Mouse (Mus musculus): Measurements from ENCODE around the gene Zdhhc3. TPM values are rescaled to one million over a fixed set of nuclear protein-coding genes. Genes with fewer than 3 reads are reported as not detected.

Gene Zdhhc3
- polyA plus RNA-seq, 1 experiment: 320 TPM

DNA sequence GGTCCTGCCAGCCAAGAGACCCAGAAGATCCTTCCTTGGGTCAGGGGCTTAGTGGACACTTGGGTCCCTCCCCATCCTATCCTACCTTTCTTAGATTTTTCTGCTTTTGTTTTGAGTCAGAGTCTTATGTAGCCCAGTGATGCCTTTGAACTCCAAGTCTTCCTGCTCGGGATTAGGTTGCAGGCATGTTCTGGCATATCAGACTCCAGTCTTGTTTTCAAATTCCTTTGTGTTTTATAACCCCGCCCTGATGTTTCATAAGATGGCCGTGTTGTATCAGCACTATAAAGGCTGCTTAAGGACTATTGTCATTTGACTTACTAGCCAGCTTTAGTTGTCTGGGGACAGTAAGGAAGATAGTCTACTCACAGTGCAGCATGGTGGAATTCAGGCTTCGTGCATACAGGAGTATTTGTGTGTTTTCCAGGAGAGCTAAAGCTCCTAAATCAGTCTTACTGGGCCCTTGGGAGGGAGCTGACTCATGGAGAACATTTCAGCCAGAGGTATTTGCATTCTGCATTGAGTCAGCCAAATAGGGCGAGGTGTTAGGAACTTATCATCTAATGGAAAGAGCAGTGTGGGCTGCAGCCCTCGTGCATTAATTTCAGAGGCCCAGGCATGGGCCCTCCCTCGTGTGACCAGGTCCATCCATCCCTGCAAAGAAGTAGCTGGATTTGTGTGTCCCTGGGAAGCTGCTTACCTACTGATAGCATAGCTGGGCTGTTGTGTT, 24.1 kb upstream of the Zdhhc3 start:
- TF ChIP-seq CTCF (IDR thresholded peaks at IDR 0.05; ENCODE audit: extremely low read depth, insufficient read length, insufficient replicate concordance, low read depth, low read length) (no peak), POLR2A (IDR thresholded peaks at IDR 0.05; ENCODE audit: low read depth, low read length) (no peak)
- Histone ChIP-seq H3K36me3 (ENCODE audit: control insufficient read depth, insufficient read depth, low read length) (peaks cover 41% of the 10 kb centered on the region), H3K4me1 (ENCODE audit: control insufficient read depth, insufficient read depth, insufficient read length, low read length) (no peaks in the 10 kb centered on the region), H3K27me3 (ENCODE audit: control insufficient read depth, insufficient read depth, low read length) (no peaks in the 10 kb centered on the region), H3K4me3 (ENCODE audit: low read depth, low read length) (no peak overlapping the region), H3K27ac (ENCODE audit: insufficient read depth, low read depth, low read length) (no peak overlapping the region)
- WGBS: 80% methylated on average over 7 of the region's 7 CpGs

DNA sequence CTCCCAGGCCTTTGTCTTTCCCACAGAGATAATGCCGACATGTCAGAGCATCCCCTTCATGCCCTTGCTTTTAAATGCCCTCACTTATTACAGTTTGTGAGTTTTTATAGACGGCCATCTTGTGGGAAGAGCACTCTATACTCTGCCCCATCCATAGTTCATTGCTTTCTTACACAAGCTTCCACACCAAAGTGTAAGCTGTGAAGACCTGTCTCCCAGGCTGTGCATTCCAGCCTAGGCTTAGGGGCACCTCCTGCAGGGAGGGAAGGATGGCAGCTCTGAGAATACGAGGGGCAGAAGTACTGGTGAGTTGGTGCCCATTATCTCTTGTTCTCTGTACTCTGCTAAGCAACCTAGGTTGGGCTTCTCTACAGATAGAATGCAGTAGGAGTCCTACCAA, 20.0 kb upstream of the Zdhhc3 start:
- 94% methylated on average over 3 of the region's 3 CpGs for WGBS
- Histone ChIP-seq H3K4me1 (ENCODE audit: control insufficient read depth, insufficient read depth, insufficient read length, low read length) (no peaks in the 10 kb centered on the region), H3K36me3 (ENCODE audit: control insufficient read depth, insufficient read depth, low read length) (peaks cover 64% of the 10 kb centered on the region), H3K27ac (ENCODE audit: insufficient read depth, low read depth, low read length) (no peak overlapping the region), H3K27me3 (ENCODE audit: control insufficient read depth, insufficient read depth, low read length) (no peaks in the 10 kb centered on the region), H3K4me3 (ENCODE audit: low read depth, low read length) (no peak overlapping the region)
- TF ChIP-seq POLR2A (IDR thresholded peaks at IDR 0.05; ENCODE audit: low read depth, low read length) (no peak), CTCF (IDR thresholded peaks at IDR 0.05; ENCODE audit: extremely low read depth, insufficient read length, insufficient replicate concordance, low read depth, low read length) (no peak)

DNA sequence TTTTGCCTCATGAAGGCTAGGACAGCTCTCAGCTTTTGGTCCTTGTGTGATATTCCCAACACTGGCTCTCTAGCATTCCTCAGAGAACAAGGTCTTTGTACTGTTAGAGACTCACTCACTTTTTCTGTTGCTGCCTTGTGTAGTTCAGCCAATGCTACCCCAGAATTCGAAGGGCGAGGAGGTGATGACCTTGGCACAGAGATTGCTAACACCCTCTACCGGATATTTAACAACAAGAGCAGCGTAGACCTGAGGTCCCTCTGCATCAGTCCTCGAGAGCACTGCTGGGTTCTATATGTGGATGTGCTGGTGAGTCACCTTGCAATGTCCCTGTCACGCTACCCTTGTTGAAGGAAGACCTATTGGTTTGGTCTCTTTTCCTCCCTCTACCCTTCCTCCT, 14.7 kb upstream of the Zdhhc3 start:
- Histone ChIP-seq H3K27ac (ENCODE audit: insufficient read depth, low read depth, low read length) (no peak overlapping the region), H3K27me3 (ENCODE audit: control insufficient read depth, insufficient read depth, low read length) (no peaks in the 10 kb centered on the region), H3K4me3 (ENCODE audit: low read depth, low read length) (no peak overlapping the region), H3K36me3 (ENCODE audit: control insufficient read depth, insufficient read depth, low read length) (peaks cover 45% of the 10 kb centered on the region), H3K4me1 (ENCODE audit: control insufficient read depth, insufficient read depth, insufficient read length, low read length) (peaks cover 15% of the 10 kb centered on the region; the same call in 1 of the 2 replicates)
- TF ChIP-seq CTCF (IDR thresholded peaks at IDR 0.05; ENCODE audit: extremely low read depth, insufficient read length, insufficient replicate concordance, low read depth, low read length) (no peak), POLR2A (IDR thresholded peaks at IDR 0.05; ENCODE audit: low read depth, low read length) (no peak)
- 93% methylated on average over 6 of the region's 6 CpGs for WGBS

DNA sequence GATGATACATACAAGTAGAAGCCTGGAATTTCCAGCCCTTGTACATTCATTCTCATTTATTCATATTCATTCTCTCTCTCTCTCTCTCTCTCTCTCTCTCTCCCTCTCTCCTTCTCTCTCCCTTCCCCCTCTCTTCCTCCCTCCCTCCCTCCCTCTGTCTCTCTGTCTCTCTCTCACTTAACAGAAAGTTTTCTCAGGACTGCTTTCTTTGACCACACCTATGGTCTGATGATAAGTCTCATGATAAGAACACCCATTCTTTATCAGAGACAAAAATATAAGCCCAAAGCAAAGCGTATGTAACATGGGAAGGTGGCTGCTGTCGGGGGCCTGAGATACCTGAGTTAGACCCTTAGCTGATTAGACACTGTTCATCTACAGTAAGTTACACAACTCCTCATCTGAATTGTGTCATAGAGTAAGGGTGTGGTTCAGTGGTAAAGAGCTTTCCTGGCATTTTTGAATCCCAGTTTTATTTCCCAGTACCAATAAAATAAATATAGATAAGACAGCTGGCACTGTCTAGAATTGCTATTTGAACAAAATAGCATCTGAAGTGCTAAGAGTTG, 11.5 kb upstream of the Zdhhc3 start:
- Histone ChIP-seq H3K27ac (ENCODE audit: insufficient read depth, low read depth, low read length) (peak overlapping the region; percentile 96), H3K36me3 (ENCODE audit: control insufficient read depth, insufficient read depth, low read length) (peaks cover 36% of the 10 kb centered on the region), H3K27me3 (ENCODE audit: control insufficient read depth, insufficient read depth, low read length) (no peaks in the 10 kb centered on the region), H3K4me3 (ENCODE audit: low read depth, low read length) (no peak overlapping the region), H3K4me1 (ENCODE audit: control insufficient read depth, insufficient read depth, insufficient read length, low read length) (peaks cover 15% of the 10 kb centered on the region; the same call in 1 of the 2 replicates)
- WGBS: 27% methylated on average over 2 of the region's 2 CpGs
- TF ChIP-seq POLR2A (IDR thresholded peaks at IDR 0.05; ENCODE audit: low read depth, low read length): no peak
- TF ChIP-seq CTCF (IDR thresholded peaks at IDR 0.05; ENCODE audit: extremely low read depth, insufficient read length, insufficient replicate concordance, low read depth, low read length): no peak

DNA sequence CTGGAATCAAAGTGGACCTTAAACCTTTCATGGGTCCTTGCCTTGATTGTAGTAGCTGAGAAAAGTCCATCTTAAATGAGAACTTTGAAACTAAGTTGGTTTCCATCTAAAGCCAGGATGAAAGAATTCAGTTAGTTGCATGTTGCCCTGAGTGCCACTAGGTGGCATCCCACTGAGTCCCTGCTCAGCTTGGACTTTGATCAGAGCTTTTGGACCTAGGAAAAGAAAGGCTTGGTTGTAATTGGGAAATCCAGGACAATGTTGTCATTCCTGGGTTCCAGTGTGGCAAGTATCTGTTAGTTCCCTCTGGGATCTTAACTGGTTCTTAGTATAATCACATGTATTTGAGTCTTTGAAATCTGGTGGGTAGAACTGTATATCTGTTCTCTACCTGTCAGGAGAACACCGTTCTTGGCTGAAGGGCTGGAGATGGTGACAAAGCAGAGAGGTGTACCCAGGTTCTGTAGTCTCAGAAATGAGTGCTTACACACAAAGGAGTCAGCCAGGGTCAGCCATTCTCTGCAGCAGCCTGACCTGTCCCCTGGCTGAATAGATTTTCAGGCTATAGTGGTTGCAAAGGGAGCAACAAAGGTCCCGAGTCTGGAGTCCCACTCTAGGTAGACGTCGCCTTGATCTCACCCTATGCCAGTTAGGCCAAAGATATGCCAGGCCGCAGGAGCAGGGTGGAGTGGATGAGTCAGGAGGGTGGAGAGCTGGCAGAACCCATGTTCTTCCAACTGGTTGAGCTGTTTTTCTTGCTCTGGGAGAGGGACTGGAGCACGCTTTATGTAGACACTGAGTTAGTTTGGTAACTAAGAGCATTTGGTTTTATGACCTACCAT, 10.8 kb upstream of the Zdhhc3 start:
- WGBS: 55% methylated on average over 6 of the region's 6 CpGs
- H3K36me3 ChIP-seq (ENCODE audit: control insufficient read depth, insufficient read depth, low read length): peaks cover 39% of the 10 kb centered on the region
- TF ChIP-seq CTCF (IDR thresholded peaks at IDR 0.05; ENCODE audit: extremely low read depth, insufficient read length, insufficient replicate concordance, low read depth, low read length) (peak; percentile 65; the same call in 1 of the 2 replicates), POLR2A (IDR thresholded peaks at IDR 0.05; ENCODE audit: low read depth, low read length) (no peak)
- H3K4me3 ChIP-seq (ENCODE audit: low read depth, low read length): no peak overlapping the region
- H3K27me3 ChIP-seq (ENCODE audit: control insufficient read depth, insufficient read depth, low read length): no peaks in the 10 kb centered on the region
- H3K4me1 ChIP-seq (ENCODE audit: control insufficient read depth, insufficient read depth, insufficient read length, low read length): peaks cover 15% of the 10 kb centered on the region; the same call in 1 of the 2 replicates
- H3K27ac ChIP-seq (ENCODE audit: insufficient read depth, low read depth, low read length): peak overlapping the region; percentile 96

DNA sequence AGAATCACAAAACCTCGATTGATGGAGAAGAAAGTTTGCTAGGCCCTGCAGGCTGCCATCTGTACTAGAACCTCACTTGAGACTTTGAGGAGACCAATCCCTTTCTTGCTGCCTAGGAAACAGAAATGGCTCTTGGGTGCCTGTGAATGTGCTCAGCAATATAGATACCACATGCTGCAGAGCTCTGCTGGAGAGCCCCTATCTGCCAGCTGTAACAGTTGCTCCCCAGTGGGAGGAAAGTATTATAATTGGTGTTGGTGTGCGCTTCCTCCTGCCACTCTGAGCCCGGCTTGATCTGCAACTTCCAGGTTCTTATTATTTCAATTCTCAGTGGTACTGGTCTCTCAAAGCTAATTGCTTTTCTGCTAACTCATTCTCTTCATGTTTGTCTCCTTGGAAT, 10.0 kb upstream of the Zdhhc3 start:
- Histone ChIP-seq H3K36me3 (ENCODE audit: control insufficient read depth, insufficient read depth, low read length) (peaks cover 36% of the 10 kb centered on the region), H3K27me3 (ENCODE audit: control insufficient read depth, insufficient read depth, low read length) (no peaks in the 10 kb centered on the region), H3K4me1 (ENCODE audit: control insufficient read depth, insufficient read depth, insufficient read length, low read length) (peaks cover 15% of the 10 kb centered on the region; the same call in 1 of the 2 replicates), H3K27ac (ENCODE audit: insufficient read depth, low read depth, low read length) (peak overlapping the region; percentile 96), H3K4me3 (ENCODE audit: low read depth, low read length) (no peak overlapping the region)
- TF ChIP-seq POLR2A (IDR thresholded peaks at IDR 0.05; ENCODE audit: low read depth, low read length): no peak
- 79% methylated on average over 3 of the region's 3 CpGs for WGBS

DNA sequence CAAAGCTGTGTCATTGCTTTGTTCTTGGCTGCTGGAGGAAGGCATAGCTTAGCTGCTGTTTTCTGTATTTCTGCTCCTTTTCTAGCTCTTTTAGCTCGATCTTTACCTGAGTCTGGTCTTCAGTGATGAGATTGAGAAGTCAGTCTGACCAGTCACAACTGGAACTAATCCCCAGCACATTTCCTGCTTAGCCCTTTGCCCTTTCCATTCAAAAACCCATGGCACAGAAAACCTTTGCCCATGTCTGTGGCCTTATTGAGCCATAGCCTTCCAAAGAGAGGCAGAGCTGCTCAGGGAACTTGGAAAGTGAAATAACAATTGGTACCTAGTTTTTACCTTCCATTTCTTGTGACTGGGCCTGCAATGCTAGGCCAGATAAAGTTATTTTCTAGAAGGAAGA, 2.6 kb upstream of the Zdhhc3 start:
- no peak overlapping the region for H3K4me3 ChIP-seq (ENCODE audit: low read depth, low read length)
- peaks cover 5% of the 10 kb centered on the region; the same call in 1 of the 2 replicates for H3K4me1 ChIP-seq (ENCODE audit: control insufficient read depth, insufficient read depth, insufficient read length, low read length)
- TF ChIP-seq CTCF (IDR thresholded peaks at IDR 0.05; ENCODE audit: extremely low read depth, insufficient read length, insufficient replicate concordance, low read depth, low read length): no peak
- TF ChIP-seq POLR2A (IDR thresholded peaks at IDR 0.05; ENCODE audit: low read depth, low read length): no peak
- H3K36me3 ChIP-seq (ENCODE audit: control insufficient read depth, insufficient read depth, low read length): peaks cover 15% of the 10 kb centered on the region
- no peaks in the 10 kb centered on the region for H3K27me3 ChIP-seq (ENCODE audit: control insufficient read depth, insufficient read depth, low read length)
- H3K27ac ChIP-seq (ENCODE audit: insufficient read depth, low read depth, low read length): peak overlapping the region; percentile 39; the same call in 1 of the 2 replicates
- WGBS: 82% methylated on average over 1 of the region's 1 CpGs
